Mouse (Mus musculus): ENCODE data around the gene Ift46. TPM values are rescaled to one million over a fixed set of nuclear protein-coding genes. Genes with fewer than 3 reads are reported as not detected.
A peak's percentile ranks its signal among the peaks of the same experiment; 100 is the strongest.
"Not testable (repeated sequence)": the region's sequence is repeated elsewhere in the genome, so short reads cannot be mapped to it uniquely, and the experiment has no call there.

Gene Ift46
- polyA plus RNA-seq, 1 experiment from 2014 or later = 98.3 TPM

DNA sequence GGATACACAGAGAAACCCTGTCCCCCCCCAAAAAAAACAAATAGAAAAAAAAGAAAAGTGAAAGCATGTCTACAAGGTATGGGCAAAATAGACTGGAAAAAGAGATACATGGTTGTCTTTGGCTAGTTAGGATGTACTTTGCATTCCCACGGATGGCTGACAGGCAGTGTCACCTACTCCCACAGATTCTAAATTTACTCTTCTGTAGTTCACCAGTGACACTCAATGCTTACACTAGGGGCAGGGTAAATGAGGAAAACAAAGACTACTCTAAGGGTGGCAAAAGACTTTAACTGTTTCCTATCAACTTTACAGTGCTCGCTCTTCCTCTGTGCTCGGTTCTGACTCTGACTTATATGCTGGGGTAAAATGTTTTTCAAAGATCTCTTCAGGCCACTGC lies 21.0 kb upstream of the Ift46 start:
- no peak overlapping the region for H3K9ac ChIP-seq (ENCODE audit: low read depth, low read length)
- WGBS = 53% methylated on average over 3 of the region's 3 CpGs
- ATAC-seq (replicated peaks; ENCODE audit: low FRiP score, low read depth) (no peak), DNase-seq (ENCODE audit: low spot score) (peak; percentile 21)
- no peaks in the 10 kb centered on the region for H3K4me1 ChIP-seq (replicated peaks; ENCODE audit: insufficient read depth, low read length)
- H3K9me3 ChIP-seq (replicated peaks; ENCODE audit: low read length) = no peaks in the 10 kb centered on the region
- no peak overlapping the region for H3K27ac ChIP-seq
- no peak for TF ChIP-seq CTCF (IDR thresholded peaks at IDR 0.05; ENCODE audit: low read depth)
- peaks cover 51% of the 10 kb centered on the region for H3K36me3 ChIP-seq (ENCODE audit: insufficient read depth, low read length)
- no peak overlapping the region for H3K4me3 ChIP-seq (replicated peaks; ENCODE audit: low read depth, low read length)
- no peak overlapping the region for H3K4me2 ChIP-seq (ENCODE audit: low read length)
- H3K27me3 ChIP-seq (ENCODE audit: insufficient read depth, low read length) = no peaks in the 10 kb centered on the region

DNA sequence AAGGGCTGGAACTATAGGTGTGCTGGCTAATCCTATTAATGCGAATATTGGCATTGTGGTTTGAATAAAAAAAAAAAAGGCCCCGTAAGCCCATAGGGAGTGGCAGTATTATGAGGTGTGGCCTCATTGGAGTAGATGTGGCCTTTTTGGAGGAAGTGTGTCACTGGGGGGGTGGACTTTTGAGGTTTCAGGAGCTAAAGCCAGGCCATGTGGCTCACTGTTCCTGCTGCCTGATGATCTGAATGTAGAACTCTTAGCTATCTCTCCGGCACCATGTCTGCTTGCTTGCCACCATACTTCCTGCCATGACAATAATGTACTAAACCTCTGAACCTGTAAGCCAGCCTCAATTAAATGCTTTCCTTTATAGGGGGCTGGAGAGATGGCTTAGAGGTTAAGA lies 20.4 kb upstream of the Ift46 start:
- 94% methylated on average over 3 of the region's 3 CpGs for WGBS
- no peak overlapping the region for H3K9ac ChIP-seq (ENCODE audit: low read depth, low read length)
- no peak overlapping the region for H3K27ac ChIP-seq
- H3K9me3 ChIP-seq (replicated peaks; ENCODE audit: low read length) = no peaks in the 10 kb centered on the region
- TF ChIP-seq CTCF (IDR thresholded peaks at IDR 0.05; ENCODE audit: low read depth) = no peak
- no peak overlapping the region for H3K4me2 ChIP-seq (ENCODE audit: low read length)
- no peaks in the 10 kb centered on the region for H3K27me3 ChIP-seq (ENCODE audit: insufficient read depth, low read length)
- DNase-seq (ENCODE audit: low spot score) = no peak
- no peak for ATAC-seq (replicated peaks; ENCODE audit: low FRiP score, low read depth)
- H3K4me3 ChIP-seq (replicated peaks; ENCODE audit: low read depth, low read length) = no peak overlapping the region
- H3K4me1 ChIP-seq (replicated peaks; ENCODE audit: insufficient read depth, low read length) = no peaks in the 10 kb centered on the region
- H3K36me3 ChIP-seq (ENCODE audit: insufficient read depth, low read length) = peaks cover 56% of the 10 kb centered on the region

DNA sequence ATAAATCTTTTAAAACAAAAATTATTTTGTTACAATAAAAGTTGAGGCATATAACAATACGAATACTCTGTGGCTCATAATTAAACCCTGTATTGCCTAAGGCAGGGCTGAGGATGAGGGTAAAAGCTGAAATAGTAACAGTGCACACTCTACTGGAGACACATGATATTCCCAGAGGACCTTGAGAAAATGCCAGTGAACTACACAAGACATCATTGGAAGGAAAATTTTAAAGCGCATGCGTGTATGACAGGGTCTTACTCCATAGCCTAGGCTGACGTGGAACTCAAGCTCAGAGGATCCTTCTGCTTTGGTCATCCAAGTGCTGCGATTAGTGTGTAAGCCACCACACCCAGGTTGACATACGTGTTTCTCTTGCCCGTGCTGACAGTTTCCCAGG lies 19.2 kb upstream of the Ift46 start:
- ATAC-seq (replicated peaks; ENCODE audit: low FRiP score, low read depth) (no peak), DNase-seq (ENCODE audit: low spot score) (no peak)
- H3K27me3 ChIP-seq (ENCODE audit: insufficient read depth, low read length) = no peaks in the 10 kb centered on the region
- H3K9me3 ChIP-seq (replicated peaks; ENCODE audit: low read length) = no peaks in the 10 kb centered on the region
- no peaks in the 10 kb centered on the region for H3K4me1 ChIP-seq (replicated peaks; ENCODE audit: insufficient read depth, low read length)
- no peak overlapping the region for H3K9ac ChIP-seq (ENCODE audit: low read depth, low read length)
- no peak overlapping the region for H3K4me2 ChIP-seq (ENCODE audit: low read length)
- TF ChIP-seq CTCF (IDR thresholded peaks at IDR 0.05; ENCODE audit: low read depth) = peak; percentile 51
- WGBS = 94% methylated on average over 7 of the region's 7 CpGs
- peaks cover 61% of the 10 kb centered on the region for H3K36me3 ChIP-seq (ENCODE audit: insufficient read depth, low read length)
- no peak overlapping the region for H3K27ac ChIP-seq
- no peak overlapping the region for H3K4me3 ChIP-seq (replicated peaks; ENCODE audit: low read depth, low read length)

DNA sequence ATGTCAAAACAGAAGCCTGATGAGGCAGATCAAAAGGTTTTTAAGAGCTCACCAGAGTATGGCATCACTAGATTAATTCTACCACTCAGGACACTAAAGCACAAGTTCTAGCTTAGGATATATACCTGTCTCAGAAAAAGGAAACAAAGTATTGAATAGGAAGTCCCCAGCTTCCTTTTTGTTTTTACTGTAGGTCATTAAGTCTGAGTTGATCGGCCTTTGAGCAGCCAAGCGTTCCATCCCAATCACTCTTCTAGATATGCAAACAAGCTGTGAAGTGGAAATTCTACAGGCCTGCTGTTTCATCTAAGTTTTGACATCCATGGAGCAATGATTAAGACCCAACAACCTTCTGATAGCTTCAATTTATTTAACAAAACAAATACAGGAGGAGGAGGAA lies 6.8 kb upstream of the Ift46 start:
- no peak for TF ChIP-seq CTCF (IDR thresholded peaks at IDR 0.05; ENCODE audit: low read depth)
- Histone ChIP-seq H3K27ac (no peak overlapping the region), H3K4me2 (ENCODE audit: low read length) (no peak overlapping the region), H3K4me3 (replicated peaks; ENCODE audit: low read depth, low read length) (no peak overlapping the region), H3K4me1 (replicated peaks; ENCODE audit: insufficient read depth, low read length) (peaks cover 4% of the 10 kb centered on the region; the same call in 1 of the 2 replicates), H3K9me3 (replicated peaks; ENCODE audit: low read length) (no peaks in the 10 kb centered on the region), H3K27me3 (ENCODE audit: insufficient read depth, low read length) (no peaks in the 10 kb centered on the region), H3K9ac (ENCODE audit: low read depth, low read length) (no peak overlapping the region), H3K36me3 (ENCODE audit: insufficient read depth, low read length) (peaks cover 13% of the 10 kb centered on the region)
- no peak for ATAC-seq (replicated peaks; ENCODE audit: low FRiP score, low read depth)
- no peak for DNase-seq (ENCODE audit: low spot score)
- 32% methylated on average over 2 of the region's 2 CpGs for WGBS

DNA sequence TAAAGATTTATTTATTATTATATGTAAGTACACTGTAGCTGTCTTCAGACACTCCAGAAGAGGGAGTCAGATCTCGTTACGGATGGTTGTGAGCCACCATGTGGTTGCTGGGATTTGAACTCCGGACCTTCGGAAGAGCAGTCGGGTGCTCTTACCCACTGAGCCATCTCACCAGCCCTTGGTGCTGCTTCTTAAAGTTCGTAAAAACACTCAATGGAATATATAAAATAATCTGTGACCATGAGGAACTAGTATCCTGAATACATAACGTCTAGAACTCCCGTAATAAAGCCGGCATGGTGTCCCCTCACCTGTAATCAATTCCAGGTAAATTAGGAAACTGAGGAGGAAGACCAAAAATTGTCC lies 304 bp downstream of the Ift46 start:
- H3K9me3 ChIP-seq (replicated peaks; ENCODE audit: low read length); H3K4me1 ChIP-seq (replicated peaks; ENCODE audit: insufficient read depth, low read length); DNase-seq (ENCODE audit: low spot score); ATAC-seq (replicated peaks; ENCODE audit: low FRiP score, low read depth); H3K27me3 ChIP-seq (ENCODE audit: insufficient read depth, low read length); H3K9ac ChIP-seq (ENCODE audit: low read depth, low read length); H3K36me3 ChIP-seq (ENCODE audit: insufficient read depth, low read length): not testable (repeated sequence)
- H3K4me3 ChIP-seq (replicated peaks; ENCODE audit: low read depth, low read length) = peak overlapping the region; percentile 96; the same call in 1 of the 2 replicates
- WGBS = 39% methylated on average over 7 of the region's 9 CpGs
- H3K4me2 ChIP-seq (ENCODE audit: low read length) = peak overlapping the region; percentile 77; the same call in 1 of the 2 replicates
- H3K27ac ChIP-seq = 0 out of 2 replicates have a peak overlapping the region, but pooled peaks have one; percentile 3

DNA sequence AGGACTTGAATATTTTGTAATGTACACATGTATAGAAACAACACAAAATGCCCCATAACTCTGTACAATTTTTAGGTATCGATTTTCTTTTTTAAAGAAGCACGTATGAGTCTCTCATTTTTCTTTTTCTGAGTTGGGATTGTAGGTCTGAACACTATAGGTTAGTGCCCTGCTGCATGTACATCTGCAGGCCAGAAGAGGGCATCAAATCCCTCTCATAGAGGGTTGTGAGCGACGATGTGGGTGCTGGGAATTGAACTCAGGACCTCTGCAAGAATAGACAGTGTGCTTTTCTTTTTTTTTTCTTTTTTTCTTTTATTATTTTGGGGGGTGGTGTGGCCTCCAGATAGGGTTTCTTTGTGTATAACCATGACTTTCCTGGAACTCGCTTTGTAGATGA lies 3.7 kb downstream of the Ift46 start:
- WGBS = 94% methylated on average over 5 of the region's 5 CpGs
- Histone ChIP-seq H3K27ac (no peak overlapping the region), H3K36me3 (ENCODE audit: insufficient read depth, low read length) (peaks cover 3% of the 10 kb centered on the region; the same call in 1 of the 2 replicates), H3K4me2 (ENCODE audit: low read length) (no peak overlapping the region), H3K9ac (ENCODE audit: low read depth, low read length) (no peak overlapping the region), H3K4me1 (replicated peaks; ENCODE audit: insufficient read depth, low read length) (no peaks in the 10 kb centered on the region; the same call in 1 of the 2 replicates), H3K9me3 (replicated peaks; ENCODE audit: low read length) (no peaks in the 10 kb centered on the region), H3K4me3 (replicated peaks; ENCODE audit: low read depth, low read length) (no peak overlapping the region), H3K27me3 (ENCODE audit: insufficient read depth, low read length) (no peaks in the 10 kb centered on the region)
- no peak; the same call in 1 of the 2 replicates for TF ChIP-seq CTCF (IDR thresholded peaks at IDR 0.05; ENCODE audit: low read depth)
- no peak for DNase-seq (ENCODE audit: low spot score)
- no peak for ATAC-seq (replicated peaks; ENCODE audit: low FRiP score, low read depth)

DNA sequence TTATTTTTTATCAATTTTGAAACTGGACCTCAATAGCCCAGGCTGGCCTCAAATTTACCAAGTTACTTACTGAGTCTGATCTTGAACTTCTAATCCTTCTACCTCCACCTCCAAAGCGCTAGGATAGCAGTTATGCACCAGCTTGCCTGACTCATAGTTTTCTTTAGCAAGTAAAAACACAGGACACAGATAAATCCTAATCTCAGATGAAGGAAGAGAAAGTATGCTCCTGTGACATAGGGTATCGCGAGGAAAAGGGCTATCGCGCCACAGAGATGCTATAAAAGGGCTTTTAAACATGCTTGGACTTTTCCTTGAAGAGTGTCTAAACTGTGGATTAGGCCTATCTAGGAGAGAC lies 4.7 kb downstream of the Ift46 start:
- no peaks in the 10 kb centered on the region for H3K9me3 ChIP-seq (replicated peaks; ENCODE audit: low read length)
- peak overlapping the region; percentile 95; the same call in 1 of the 2 replicates for H3K27ac ChIP-seq
- no peak for TF ChIP-seq CTCF (IDR thresholded peaks at IDR 0.05; ENCODE audit: low read depth)
- WGBS = 28% methylated on average over 5 of the region's 5 CpGs
- no peak overlapping the region for H3K9ac ChIP-seq (ENCODE audit: low read depth, low read length)
- DNase-seq (ENCODE audit: low spot score) (no peak), ATAC-seq (replicated peaks; ENCODE audit: low FRiP score, low read depth) (no peak)
- H3K27me3 ChIP-seq (ENCODE audit: insufficient read depth, low read length) = no peaks in the 10 kb centered on the region
- H3K4me3 ChIP-seq (replicated peaks; ENCODE audit: low read depth, low read length) = no peak overlapping the region
- no peak overlapping the region for H3K4me2 ChIP-seq (ENCODE audit: low read length)
- H3K4me1 ChIP-seq (replicated peaks; ENCODE audit: insufficient read depth, low read length) = no peaks in the 10 kb centered on the region
- peaks cover 3% of the 10 kb centered on the region; the same call in 1 of the 2 replicates for H3K36me3 ChIP-seq (ENCODE audit: insufficient read depth, low read length)

Measured in kidney, postnatal 0 days (tissue).